Mouse (Mus musculus) liver, embryonic 15.5 days (tissue): ENCODE measurements around the gene Gm10570. TPM values are rescaled to one million over a fixed set of nuclear protein-coding genes. Genes with fewer than 3 reads are reported as not detected.

Source experiments
- ATAC-seq: fragments of 200-750 bp; cut with Nextera tagmentation; 2 replicates; pipeline ENCODE4 v1.8.0; 2017; ENCODE audit warnings: moderate number of reproducible peaks, mild to moderate bottlenecking, moderate library complexity; ENCODE audit not compliant: insufficient read depth
- H3K27ac ChIP-seq: fragments of 300-500 bp; sonication (generic); replicated peaks from 2 replicates; pipeline ENCODE4 v1.5.1; 2015; ENCODE audit warnings: mild to moderate bottlenecking, inconsistent platforms
- H3K27me3 ChIP-seq: fragments of 300-500 bp; sonication (generic); 2 replicates; pipeline ENCODE4 v1.6.1; 2015; ENCODE audit warnings: mild to moderate bottlenecking, inconsistent platforms
- H3K36me3 ChIP-seq: fragments of 300-500 bp; sonication (generic); replicated peaks from 2 replicates; pipeline ENCODE4 v1.6.1; 2015; ENCODE audit warnings: moderate library complexity, mild to moderate bottlenecking, inconsistent platforms
- H3K4me1 ChIP-seq: fragments of 300-500 bp; sonication (generic); replicated peaks from 2 replicates; pipeline ENCODE4 v1.6.1; 2015; ENCODE audit warnings: inconsistent platforms
- H3K4me2 ChIP-seq: fragments of 300-500 bp; sonication (generic); 2 replicates; pipeline ENCODE4 v1.6.1; 2015; ENCODE audit warnings: moderate library complexity, mild to moderate bottlenecking, inconsistent platforms
- H3K4me3 ChIP-seq: fragments of 300-500 bp; sonication (generic); replicated peaks from 2 replicates; pipeline ENCODE4 v1.5.1; 2015; ENCODE audit warnings: mild to moderate bottlenecking, inconsistent platforms
- H3K9ac ChIP-seq: fragments of 300-500 bp; sonication (generic); 2 replicates; pipeline ENCODE4 v1.6.1; 2015; ENCODE audit warnings: moderate library complexity, mild to moderate bottlenecking, inconsistent platforms
- H3K9me3 ChIP-seq: fragments of 300-500 bp; sonication (generic); replicated peaks from 2 replicates; pipeline ENCODE4 v1.6.1; 2016; ENCODE audit warnings: inconsistent platforms
- WGBS: fragments of 180-500 bp; shearing (Covaris S2); methylation state at CpG from one replicate; pipeline ENCODE4 v1.1.7; 2015; ENCODE audit warnings: mixed read lengths; ENCODE audit not compliant: insufficient replicate concordance; 5-methylcytosine and 5-hydroxymethylcytosine counted together
- polyA plus RNA-seq: library from polyadenylated mRNA; unstranded; fragments of >200 nt; fragmentation: Nextera tagmentation; extraction: Ambion mirVana; gene quantifications from 2 replicates; pipeline ENCODE4 v1.2.1, GENCODE M21; 2015

Gene Gm10570
- polyA plus RNA-seq, 1 experiment from 2014 or later: not detected

- Histone ChIP-seq H3K4me2 (no peak overlapping the region), H3K36me3 (peaks cover 68% of the 10 kb centered on the region), H3K27ac (no peak overlapping the region), H3K4me1 (peaks cover 13% of the 10 kb centered on the region), H3K9me3 (no peaks in the 10 kb centered on the region), H3K27me3 (no peaks in the 10 kb centered on the region), H3K9ac (no peak overlapping the region), H3K4me3 (no peak overlapping the region)
- 69% methylated on average over 7 of the region's 7 CpGs for WGBS
- no peak for ATAC-seq
Observed at GRCm38 (mm10) chr4:130322567-130322966, 14.1 kb upstream of the Gm10570 start.

GRCm38 (mm10) chr4:130321640-130322039 is 13.2 kb upstream of the Gm10570 start:
- Histone ChIP-seq H3K4me2 (no peak overlapping the region), H3K27me3 (no peaks in the 10 kb centered on the region), H3K36me3 (peaks cover 60% of the 10 kb centered on the region), H3K9me3 (no peaks in the 10 kb centered on the region), H3K4me3 (no peak overlapping the region), H3K4me1 (peaks cover 13% of the 10 kb centered on the region), H3K9ac (no peak overlapping the region), H3K27ac (no peak overlapping the region)
- 68% methylated on average over 7 of the region's 7 CpGs for WGBS
- ATAC-seq: no peak

- Histone ChIP-seq H3K27me3 (no peaks in the 10 kb centered on the region), H3K9me3 (no peaks in the 10 kb centered on the region), H3K9ac (no peak overlapping the region), H3K4me1 (peaks cover 13% of the 10 kb centered on the region), H3K27ac (no peak overlapping the region), H3K4me3 (no peak overlapping the region), H3K36me3 (peaks cover 55% of the 10 kb centered on the region), H3K4me2 (no peak overlapping the region)
- ATAC-seq: no peak
- WGBS: 82% methylated on average over 7 of the region's 7 CpGs
Observed at GRCm38 (mm10) chr4:130319564-130319963, 11.1 kb upstream of the Gm10570 start.

DNA sequence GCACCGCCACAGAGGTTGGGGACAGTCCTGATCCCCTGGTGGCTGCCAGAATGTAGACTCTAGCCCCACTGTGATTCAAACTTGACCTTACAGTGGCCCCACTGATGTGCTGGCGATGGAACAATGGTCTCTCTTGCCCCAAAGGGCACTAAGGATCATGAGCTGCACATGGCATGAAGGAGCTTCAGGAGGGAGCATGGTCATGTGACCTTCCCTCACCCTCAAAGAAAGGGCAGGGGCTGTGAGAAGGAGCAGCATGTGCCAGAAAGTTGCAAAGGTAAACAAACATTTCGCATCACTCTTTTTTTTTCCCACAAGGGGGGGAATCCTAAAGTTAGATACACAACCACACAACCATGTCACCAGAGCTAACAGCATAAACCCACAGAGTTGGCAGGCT is 9.6 kb upstream of the Gm10570 start:
- H3K36me3 ChIP-seq: peaks cover 44% of the 10 kb centered on the region
- H3K4me3 ChIP-seq: no peak overlapping the region
- no peak for ATAC-seq
- 69% methylated on average over 3 of the region's 3 CpGs for WGBS
- H3K27me3 ChIP-seq: no peaks in the 10 kb centered on the region
- no peaks in the 10 kb centered on the region for H3K9me3 ChIP-seq
- H3K4me1 ChIP-seq: peaks cover 13% of the 10 kb centered on the region
- H3K9ac ChIP-seq: no peak overlapping the region
- no peak overlapping the region for H3K27ac ChIP-seq
- no peak overlapping the region for H3K4me2 ChIP-seq

- 67% methylated on average over 10 of the region's 10 CpGs for WGBS
- Histone ChIP-seq H3K4me2 (no peak overlapping the region), H3K4me3 (no peak overlapping the region), H3K27me3 (peaks cover 5% of the 10 kb centered on the region), H3K27ac (no peak overlapping the region), H3K9ac (no peak overlapping the region), H3K9me3 (no peaks in the 10 kb centered on the region), H3K4me1 (peaks cover 3% of the 10 kb centered on the region), H3K36me3 (peaks cover 36% of the 10 kb centered on the region)
- ATAC-seq: no peak
Observed at GRCm38 (mm10) chr4:130316691-130317090, 8.2 kb upstream of the Gm10570 start.

DNA sequence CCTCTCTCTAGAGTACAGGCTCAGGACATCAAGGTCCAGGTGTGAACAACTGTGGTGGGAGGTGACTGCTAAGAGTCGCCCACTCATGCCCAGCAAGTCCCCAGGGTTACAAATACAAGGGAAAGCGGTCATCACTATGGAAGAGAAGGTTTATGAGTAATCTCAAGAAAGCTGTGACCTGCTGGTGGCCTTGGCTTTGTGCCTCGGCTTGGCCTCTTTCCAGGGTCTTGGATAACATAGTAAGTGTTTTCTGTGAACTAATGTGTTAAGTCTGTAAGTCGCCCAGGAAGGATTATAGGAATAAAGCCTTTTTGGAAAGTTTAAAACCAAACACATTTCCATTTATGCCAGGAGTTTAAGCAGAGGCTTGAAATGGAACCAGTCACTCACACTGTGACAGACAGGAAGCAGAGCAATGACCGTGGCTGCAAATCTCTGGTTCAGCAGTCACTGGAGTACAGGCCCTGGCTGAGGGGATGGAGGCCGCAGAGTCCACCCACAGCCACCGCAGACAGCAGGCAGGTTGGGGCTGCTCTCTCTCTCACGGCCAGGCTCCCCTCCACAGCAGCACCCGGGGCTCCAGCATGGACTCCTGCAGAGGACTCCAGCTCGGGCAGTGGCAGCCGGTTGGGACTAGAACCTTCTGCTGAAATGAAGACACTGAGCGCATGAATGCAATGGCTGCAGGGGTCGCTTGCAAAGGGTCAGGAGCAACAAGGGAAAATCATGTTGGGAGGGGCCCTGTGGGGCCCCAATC is 7.5 kb upstream of the Gm10570 start:
- H3K4me1 ChIP-seq: no peaks in the 10 kb centered on the region
- no peak overlapping the region for H3K27ac ChIP-seq
- H3K9me3 ChIP-seq: no peaks in the 10 kb centered on the region
- WGBS: 75% methylated on average over 13 of the region's 13 CpGs
- peaks cover 12% of the 10 kb centered on the region for H3K27me3 ChIP-seq
- ATAC-seq: no peak
- no peak overlapping the region for H3K9ac ChIP-seq
- H3K36me3 ChIP-seq: peaks cover 32% of the 10 kb centered on the region
- no peak overlapping the region for H3K4me3 ChIP-seq
- H3K4me2 ChIP-seq: no peak overlapping the region

DNA sequence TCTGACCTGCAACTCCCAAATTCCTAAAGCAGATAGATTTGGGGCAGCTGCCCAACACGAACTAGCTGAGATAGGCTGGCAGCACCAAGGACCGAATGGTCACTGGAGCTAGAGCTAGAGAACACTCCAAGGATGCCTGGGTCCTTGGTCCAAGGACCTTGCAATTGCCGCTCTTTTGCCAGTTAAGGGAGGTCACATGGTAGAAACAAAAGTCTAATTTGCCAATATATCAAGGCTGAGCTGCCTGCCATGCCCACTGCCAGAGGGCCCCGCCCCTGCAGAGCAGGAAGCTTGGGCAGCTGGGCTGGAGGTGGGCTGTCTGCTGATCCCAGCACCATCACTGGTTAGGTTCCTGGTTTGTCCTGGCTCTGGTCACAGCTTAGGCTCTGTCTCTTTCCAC is 5.1 kb upstream of the Gm10570 start:
- Histone ChIP-seq H3K4me1 (peaks cover 6% of the 10 kb centered on the region), H3K4me3 (no peak overlapping the region), H3K27me3 (peaks cover 36% of the 10 kb centered on the region), H3K27ac (no peak overlapping the region), H3K4me2 (no peak overlapping the region), H3K36me3 (peaks cover 21% of the 10 kb centered on the region), H3K9ac (no peak overlapping the region), H3K9me3 (no peaks in the 10 kb centered on the region)
- 75% methylated on average over 4 of the region's 4 CpGs for WGBS
- no peak for ATAC-seq

DNA sequence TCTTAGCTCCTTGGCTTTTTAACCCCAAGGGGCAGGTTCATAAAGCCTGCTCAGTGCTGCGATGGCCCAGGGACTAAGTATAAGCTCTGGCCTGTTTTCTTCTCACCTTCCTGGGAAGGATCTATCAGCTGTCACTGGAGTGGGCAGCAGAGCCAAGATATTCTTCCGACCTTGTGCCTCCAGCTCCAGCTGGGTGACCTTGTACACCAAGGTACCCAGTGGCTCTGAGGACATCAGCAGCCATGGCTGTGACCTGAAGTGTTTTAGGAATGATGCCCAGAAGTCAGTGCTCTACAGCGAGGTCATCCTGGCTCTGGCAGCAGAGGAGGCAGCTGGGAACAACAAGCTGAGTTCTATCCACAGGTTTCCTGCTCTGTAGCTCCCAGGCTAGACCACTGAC is 4.1 kb upstream of the Gm10570 start:
- Histone ChIP-seq H3K36me3 (peaks cover 12% of the 10 kb centered on the region), H3K27me3 (peaks cover 46% of the 10 kb centered on the region), H3K4me2 (no peak overlapping the region), H3K4me3 (no peak overlapping the region), H3K9ac (no peak overlapping the region), H3K27ac (no peak overlapping the region), H3K9me3 (no peaks in the 10 kb centered on the region), H3K4me1 (peaks cover 16% of the 10 kb centered on the region)
- ATAC-seq: no peak
- 76% methylated on average over 3 of the region's 3 CpGs for WGBS

DNA sequence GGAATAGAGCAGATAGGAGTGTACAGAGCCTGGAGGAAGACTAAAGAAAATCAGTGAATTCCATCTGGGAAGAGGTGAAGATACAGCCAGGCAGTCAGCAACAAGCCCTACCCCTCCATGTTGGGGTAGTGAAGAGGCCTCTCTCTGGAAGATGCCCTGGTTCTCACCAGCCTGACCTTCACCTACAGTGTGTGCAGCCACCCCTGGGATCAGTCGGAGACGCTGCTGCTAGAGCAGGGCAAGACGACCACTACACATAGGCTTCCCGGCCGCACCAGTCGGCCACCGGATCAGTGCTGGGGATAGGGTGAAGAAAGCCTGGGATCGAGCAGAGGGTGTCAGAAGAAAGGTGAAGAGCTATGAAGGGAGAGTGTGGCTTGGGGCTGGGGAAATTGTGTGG is 780 bp upstream of the Gm10570 start:
- WGBS: 34% methylated on average over 8 of the region's 8 CpGs
- Histone ChIP-seq H3K4me2 (peak overlapping the region; percentile 75; the same call in 1 of the 2 replicates), H3K4me1 (peaks cover 20% of the 10 kb centered on the region), H3K4me3 (no peak overlapping the region), H3K27me3 (peaks cover 79% of the 10 kb centered on the region), H3K27ac (no peak overlapping the region), H3K9ac (no peak overlapping the region), H3K36me3 (no peaks in the 10 kb centered on the region), H3K9me3 (no peaks in the 10 kb centered on the region)
- ATAC-seq: no peak

DNA sequence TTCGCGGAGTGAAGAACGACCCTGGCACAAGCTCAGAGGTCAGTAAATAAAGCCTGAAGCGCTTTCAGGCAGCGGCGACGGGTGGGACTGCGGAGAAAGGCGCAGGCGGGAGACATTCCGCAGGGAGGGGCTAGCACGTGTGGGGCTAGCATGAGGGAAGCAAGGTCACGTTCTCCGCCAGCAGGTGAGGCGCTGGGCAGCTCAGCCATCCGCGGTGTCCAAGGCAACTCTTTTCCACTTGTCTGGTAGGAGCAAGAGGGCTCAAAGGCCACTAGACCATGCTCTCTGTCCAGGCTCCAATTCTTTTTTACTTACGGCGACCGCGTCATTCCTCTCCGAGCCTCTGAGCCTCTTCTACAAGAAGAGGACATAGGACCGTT is 633 bp downstream of the Gm10570 start:
- Histone ChIP-seq H3K9ac (peak overlapping the region; percentile 18; the same call in 1 of the 2 replicates), H3K9me3 (no peaks in the 10 kb centered on the region)

DNA sequence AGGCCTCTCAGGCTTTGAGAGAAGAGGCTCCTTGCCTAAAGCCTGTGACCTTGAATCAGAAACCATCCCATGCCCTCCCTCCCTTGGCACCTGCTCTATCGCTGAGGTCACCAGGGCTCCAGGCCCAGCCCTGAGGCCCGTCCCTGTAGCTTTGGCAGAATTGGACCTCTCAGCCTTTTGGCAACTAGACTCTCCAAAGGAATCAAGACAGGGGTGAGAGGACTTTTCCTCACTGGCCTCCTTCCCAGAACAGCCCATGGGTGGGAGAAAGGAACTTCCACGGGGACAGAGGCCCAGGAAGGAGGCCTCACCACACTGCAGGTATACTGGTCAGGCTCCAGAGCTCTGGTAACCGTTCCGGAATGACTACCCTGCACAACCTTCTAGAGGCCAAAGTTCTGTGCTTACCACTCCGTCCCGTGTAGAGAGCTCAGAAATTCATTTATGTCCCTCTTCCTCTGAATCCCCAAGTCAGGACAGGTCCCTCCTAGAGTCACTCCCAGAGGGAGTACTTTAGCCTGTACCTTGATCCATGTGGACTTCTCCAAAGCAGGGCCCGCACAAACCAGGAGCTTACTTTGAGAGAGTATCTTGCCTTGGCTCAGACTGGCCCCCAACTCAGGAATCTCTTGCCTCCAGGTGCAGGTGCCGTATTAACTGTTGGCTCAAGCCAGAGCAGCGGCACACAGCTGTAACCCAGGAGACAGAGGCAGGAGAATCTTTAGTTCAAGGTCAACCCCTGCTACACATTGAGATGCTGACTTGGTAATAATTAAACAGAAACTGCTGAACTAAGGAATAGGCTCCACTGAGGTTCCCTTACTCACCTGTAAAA is 1.5 kb downstream of the Gm10570 start:
- no peak for ATAC-seq
- Histone ChIP-seq H3K4me3 (no peak overlapping the region), H3K9ac (no peak overlapping the region), H3K4me2 (no peak overlapping the region), H3K27me3 (peaks cover 88% of the 10 kb centered on the region), H3K4me1 (peaks cover 29% of the 10 kb centered on the region), H3K9me3 (no peaks in the 10 kb centered on the region), H3K36me3 (no peaks in the 10 kb centered on the region), H3K27ac (no peak overlapping the region)
- 74% methylated on average over 10 of the region's 10 CpGs for WGBS

More for the DNA sequence above, 633 bp downstream of the Gm10570 start:
- WGBS: under 1% methylated on average over 23 of the region's 23 CpGs
- Histone ChIP-seq H3K27me3 (peaks cover 89% of the 10 kb centered on the region), H3K36me3 (no peaks in the 10 kb centered on the region), H3K4me1 (peaks cover 21% of the 10 kb centered on the region), H3K4me3 (peak overlapping the region; percentile 51), H3K4me2 (peak overlapping the region; percentile 75), H3K27ac (no peak overlapping the region)
- ATAC-seq: no peak
